Mouse (Mus musculus) layer of hippocampus, postnatal 14 days (tissue): Measurements from ENCODE around the gene Pxdc1. TPM values are rescaled to one million over a fixed set of nuclear protein-coding genes. Genes with fewer than 3 reads are reported as not detected.

Experiments used
- DNase-seq, 2 experiments: peaks; one replicate each; pipeline ENCODE4 v3.0.0; 2021 to 2022; ENCODE audit warnings: low spot score in 2 of 2, mixed read lengths in 1 of 2
- total RNA-seq, 2 experiments: library from RNA; stranded (reverse); gene quantifications; 2 replicates each; pipeline ENCODE4 v1.2.3; 2021

The Pxdc1 gene
- total RNA-seq, 2 experiments from 2014 or later: 18.8 to 20.9 TPM

DNA sequence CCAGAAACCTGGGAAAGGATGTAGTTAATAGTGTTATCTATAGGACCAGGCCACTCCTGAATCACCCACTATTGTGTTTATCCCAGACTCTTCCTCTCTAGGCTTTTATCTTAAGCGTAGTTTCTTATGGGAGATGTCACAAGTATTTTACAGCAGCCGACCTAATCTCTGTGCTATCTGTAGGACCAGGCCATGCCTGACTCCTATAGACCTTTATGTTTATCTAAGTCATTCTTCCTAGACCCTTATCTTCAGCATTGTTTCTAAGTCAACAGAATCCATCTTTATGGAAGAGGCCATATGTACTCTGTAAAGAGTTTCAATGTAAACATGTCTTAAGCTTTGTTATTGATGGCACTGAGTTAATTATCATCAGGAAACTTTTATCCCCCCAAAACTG lies 50.5 kb downstream of the Pxdc1 start:
- no peak for DNase-seq

DNA sequence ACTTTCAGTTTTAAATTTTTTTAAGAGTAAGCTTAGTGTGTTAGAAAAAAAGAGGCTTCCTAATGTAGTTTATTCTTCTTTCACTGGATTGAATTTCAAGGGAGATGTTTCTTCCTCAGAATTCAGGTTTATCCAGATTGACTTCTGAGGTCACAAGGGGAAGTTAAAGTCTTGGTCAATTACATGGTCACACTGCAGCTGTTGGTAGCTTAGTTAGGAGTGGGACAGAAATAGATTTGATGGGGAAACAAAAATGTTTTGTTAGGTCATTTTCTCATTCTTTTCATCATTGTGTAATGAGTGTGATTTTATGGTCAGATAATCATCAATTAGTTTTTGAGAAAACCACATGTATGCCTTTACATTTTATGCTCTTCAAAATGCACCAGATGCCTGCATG lies 56.5 kb downstream of the Pxdc1 start:
- no peak for DNase-seq

Other genes starting within 250 kb of the Pxdc1 start
- gene Fam50b, start 81.4 kb upstream of the Pxdc1 start, total RNA-seq: not detected
- 10 to 100 TPM; 90.7 to 93.2 TPM for gene Prpf4b, start 221.8 kb upstream of the Pxdc1 start, total RNA-seq